Mouse (Mus musculus) cerebellum, adult 8-10 months (tissue): ENCODE results near the gene Calhm2.

Source experiments
- DNase-seq: peaks from one replicate; pipeline ENCODE4 v3.0.0; 2022

The Calhm2 gene

GRCm38 (mm10) chr19:47067096-47067882 is 70.8 kb downstream of the Calhm2 start, which contains the start of gene Taf5:
Gene Taf5, plus strand, starts transcription at chr19:47067746.
- DNase-seq: peak; percentile 98

GRCm38 (mm10) chr19:47065860-47066259 is 72.2 kb downstream of the Calhm2 start:
- DNase-seq: no peak

GRCm38 (mm10) chr19:47057684-47058083 is 80.4 kb downstream of the Calhm2 start:
- no peak for DNase-seq
